Mouse (Mus musculus) liver, embryonic 14.5 days (tissue): ENCODE data around the gene Phf14. TPM values are rescaled to one million over a fixed set of nuclear protein-coding genes. Genes with fewer than 3 reads are reported as not detected.
"Not testable (repeated sequence)": the region's sequence is repeated elsewhere in the genome, so short reads cannot be mapped to it uniquely, and the experiment has no call there.

Experiments
- ATAC-seq: fragments of 200-750 bp; cut with Nextera tagmentation; 2 replicates; pipeline ENCODE4 v1.8.0; 2017; ENCODE audit warnings: moderate number of reproducible peaks, mild to moderate bottlenecking, moderate library complexity; ENCODE audit not compliant: insufficient read depth
- DNase-seq, 3 experiments: peaks; one replicate each; pipeline ENCODE4 v3.0.0-alpha.2; 2012 to 2013; ENCODE audit warnings: low read depth in 3 of 3, low spot score in 3 of 3
- H3K27ac ChIP-seq: fragments of 300-500 bp; sonication (generic); 2 replicates; pipeline ENCODE4 v1.5.1; 2014; ENCODE audit warnings: moderate library complexity, mild to moderate bottlenecking, control low read depth, inconsistent platforms
- H3K27me3 ChIP-seq: fragments of 300-500 bp; sonication (generic); 2 replicates; pipeline ENCODE4 v1.6.1; 2014; ENCODE audit warnings: mild to moderate bottlenecking, low read length, moderate library complexity; ENCODE audit not compliant: control insufficient read depth, insufficient read depth
- H3K36me3 ChIP-seq: fragments of 300-500 bp; sonication (generic); replicated peaks from 2 replicates; pipeline ENCODE4 v1.6.1; 2014; ENCODE audit warnings: low read depth; ENCODE audit not compliant: control insufficient read depth, insufficient read depth
- H3K4me1 ChIP-seq, 2 experiments: fragments of 200-500 bp in 1 of 2; fragments of 300-500 bp in 1 of 2; sonication (generic) in 1 of 2; replicated peaks; 2 replicates each; pipeline ENCODE4 v1.6.1; 2012 to 2014; ENCODE audit warnings: antibody characterized with exemption in 1 of 2, inconsistent platforms in 1 of 2, low read length in 1 of 2; ENCODE audit not compliant: control insufficient read depth in 2 of 2, insufficient read depth in 2 of 2
- H3K4me2 ChIP-seq: fragments of 300-500 bp; sonication (generic); 2 replicates; pipeline ENCODE4 v1.6.1; 2014; ENCODE audit warnings: low read depth, mild to moderate bottlenecking, control low read depth, moderate library complexity
- H3K4me3 ChIP-seq, 2 experiments: fragments of 200-500 bp in 1 of 2; fragments of 300-500 bp in 1 of 2; sonication (generic) in 1 of 2; 2 replicates each; pipeline ENCODE4 v1.5.1; 2012 to 2014; ENCODE audit warnings: low read depth in 2 of 2, low read length in 2 of 2, mild to moderate bottlenecking in 2 of 2, control low read depth in 1 of 2, inconsistent platforms in 1 of 2, moderate library complexity in 1 of 2; ENCODE audit not compliant: insufficient read depth in 1 of 2
- H3K9ac ChIP-seq: fragments of 300-500 bp; sonication (generic); replicated peaks from 2 replicates; pipeline ENCODE4 v1.6.1; 2014; ENCODE audit warnings: mild to moderate bottlenecking, control low read depth, moderate library complexity
- H3K9me3 ChIP-seq: fragments of 300-500 bp; sonication (generic); 2 replicates; pipeline ENCODE4 v1.6.1; 2016; ENCODE audit warnings: low read length, mixed read lengths; ENCODE audit not compliant: control insufficient read depth
- CTCF ChIP-seq: IDR thresholded peaks from 2 replicates; pipeline ENCODE4 v1.5.1; 2016; ENCODE audit warnings: antibody characterized with exemption, low read depth, control low read depth
- EP300 ChIP-seq: IDR thresholded peaks from 2 replicates; pipeline ENCODE4 v1.6.1; 2016; ENCODE audit warnings: antibody characterized with exemption, low read depth
- WGBS: fragments of 180-500 bp; shearing (Covaris S2); extraction: QIAGEN DNeasy Blood & Tissue Kit; methylation state at CpG from one replicate; pipeline ENCODE4 v1.1.7; 2014; ENCODE audit not compliant: insufficient replicate concordance; 5-methylcytosine and 5-hydroxymethylcytosine counted together
- polyA plus RNA-seq, 2 experiments: library from polyadenylated mRNA; depleted of rRNA in 1 of 2; stranded (reverse) in 1 of 2; unstranded in 1 of 2; fragments of >200 nt; fragmentation: Nextera tagmentation in 1 of 2; extraction: Ambion mirVana in 1 of 2; gene quantifications; 2 replicates each; pipeline versions ENCODE4 v1.2.1 to v1.2.3; 2012 to 2014

The Phf14 gene
- polyA plus RNA-seq, 2 experiments = 9.3 to 19.5 TPM

DNA sequence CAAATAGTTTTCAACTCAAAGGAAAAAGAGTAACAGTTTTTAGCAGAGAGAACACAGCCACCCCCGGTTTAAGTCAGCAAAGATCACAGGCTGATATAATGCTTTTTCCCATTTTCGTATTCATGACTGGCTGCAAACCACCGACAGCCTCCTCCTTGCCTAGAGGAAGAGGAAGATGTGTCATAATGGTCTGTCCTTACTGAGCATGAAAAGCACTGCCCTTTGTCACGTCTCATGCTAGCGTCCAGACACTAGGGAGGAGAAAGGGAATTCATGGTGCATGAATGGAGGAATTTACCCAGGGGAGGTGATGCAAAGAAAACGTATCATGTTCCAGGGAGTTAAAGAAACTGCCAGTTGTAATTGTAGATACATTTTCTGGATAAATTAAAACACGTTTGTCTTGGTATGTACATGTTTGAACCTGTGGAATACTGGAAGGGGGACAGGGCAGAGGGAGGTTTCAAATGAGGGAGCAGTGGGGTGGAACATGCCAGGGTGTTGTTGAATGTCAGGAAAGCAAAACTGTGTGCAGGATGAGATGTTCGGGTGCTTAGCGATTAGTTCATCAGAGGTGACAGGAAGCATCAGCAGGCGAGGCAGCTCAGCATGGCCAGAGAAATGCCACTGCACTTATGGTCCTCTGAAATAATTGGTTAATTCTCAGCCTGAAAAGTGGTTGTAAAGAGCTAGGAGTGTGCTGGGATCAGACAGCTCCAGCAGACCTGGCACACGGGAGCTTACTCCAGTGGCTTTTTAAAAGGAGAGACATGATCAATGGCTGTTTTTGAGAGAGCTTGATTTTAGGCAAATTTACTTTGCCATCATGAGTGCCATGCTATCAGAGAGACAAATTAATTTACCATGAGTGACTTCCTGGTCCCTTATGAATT, 209.6 kb downstream of the Phf14 start:
- no peak overlapping the region for H3K4me2 ChIP-seq

DNA sequence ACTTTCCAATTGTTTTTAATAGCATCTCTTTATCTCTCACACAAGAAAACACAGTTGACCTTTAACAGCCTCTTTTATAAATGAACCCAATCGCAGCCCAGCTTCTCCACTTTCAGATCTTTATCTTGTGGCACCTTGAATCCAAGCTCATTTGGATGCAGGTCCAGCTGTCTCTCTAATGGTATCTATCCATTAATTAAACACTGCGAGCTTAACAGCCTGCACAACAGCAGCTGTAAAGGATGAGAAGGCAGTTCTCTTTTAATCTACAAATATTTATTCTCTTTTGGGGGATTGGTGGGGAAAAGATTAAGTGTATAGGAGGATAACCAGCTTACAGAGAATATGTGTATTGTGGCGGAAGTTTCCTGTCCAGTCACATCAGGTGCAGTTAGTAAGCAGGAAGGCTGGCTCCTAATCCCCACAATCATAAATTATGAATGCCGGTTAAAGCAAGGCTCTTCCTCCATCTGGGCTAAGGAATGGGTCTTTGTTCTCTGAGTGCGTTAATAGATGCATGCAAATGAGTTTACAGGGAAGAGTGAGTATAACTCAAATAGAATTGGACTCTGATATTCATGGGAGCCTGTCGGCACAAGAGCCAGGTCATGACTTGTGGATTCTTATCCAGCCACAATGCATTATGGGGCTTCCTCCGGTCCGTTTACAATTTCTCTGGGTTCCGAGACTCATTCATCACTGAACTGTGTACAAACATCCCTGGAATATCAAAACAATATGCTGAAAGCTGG, 210.4 kb downstream of the Phf14 start:
- 53% methylated on average over 9 of the region's 9 CpGs for WGBS
- H3K4me2 ChIP-seq = no peak overlapping the region
- no peaks in the 10 kb centered on the region for H3K9me3 ChIP-seq
- H3K9ac ChIP-seq = no peak overlapping the region
- no peak overlapping the region for H3K4me3 ChIP-seq
- peaks cover 0 to 2% of the 10 kb centered on the region in 2 experiments; a peak in 1 of 4 replicates for H3K4me1 ChIP-seq
- ATAC-seq (no peak), DNase-seq (no peak)
- no peak for TF ChIP-seq EP300
- no peak overlapping the region for H3K27ac ChIP-seq
- no peaks in the 10 kb centered on the region for H3K36me3 ChIP-seq
- H3K27me3 ChIP-seq = no peaks in the 10 kb centered on the region

More for the DNA sequence above, 209.6 kb downstream of the Phf14 start:
- Histone ChIP-seq H3K27ac (no peak overlapping the region), H3K4me3 (no peak overlapping the region), H3K27me3 (no peaks in the 10 kb centered on the region), H3K9ac (no peak overlapping the region), H3K4me1 (peaks cover 0 to 2% of the 10 kb centered on the region in 2 experiments; a peak in 1 of 4 replicates), H3K9me3 (no peaks in the 10 kb centered on the region), H3K36me3 (no peaks in the 10 kb centered on the region)
- DNase-seq = no peak
- no peak for ATAC-seq
- TF ChIP-seq CTCF = no peak
- TF ChIP-seq EP300 = no peak
- 26% methylated on average over 11 of the region's 11 CpGs for WGBS

DNA sequence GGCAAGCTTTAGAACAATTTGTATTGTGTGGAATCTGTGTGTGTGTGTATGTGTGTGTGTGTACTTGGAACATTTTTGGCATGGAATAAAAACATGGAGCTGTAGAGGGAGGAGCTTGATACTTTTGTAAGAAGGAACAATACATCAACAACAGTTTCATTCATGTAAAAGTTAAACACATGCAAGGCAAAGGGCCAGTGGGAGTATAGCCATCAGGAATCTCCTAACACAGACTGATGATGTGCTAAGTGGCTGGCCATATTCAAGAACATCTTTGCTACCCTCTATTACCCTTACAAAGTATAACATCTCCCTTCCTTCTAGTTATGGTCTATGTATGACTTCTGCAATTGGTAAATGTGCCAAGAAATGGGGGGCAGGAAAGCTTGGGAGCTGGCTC, 215.2 kb downstream of the Phf14 start:
- ATAC-seq (no peak), DNase-seq (no peak)
- no peak overlapping the region for H3K27ac ChIP-seq
- TF ChIP-seq CTCF = no peak
- TF ChIP-seq EP300 = no peak
- no peak overlapping the region for H3K9ac ChIP-seq
- H3K4me3 ChIP-seq = no peak overlapping the region
- no peaks in the 10 kb centered on the region for H3K9me3 ChIP-seq
- peaks cover 0 to 2% of the 10 kb centered on the region in 2 experiments; a peak in 1 of 4 replicates for H3K4me1 ChIP-seq
- no peaks in the 10 kb centered on the region for H3K36me3 ChIP-seq
- H3K27me3 ChIP-seq = no peaks in the 10 kb centered on the region
- no peak overlapping the region for H3K4me2 ChIP-seq

DNA sequence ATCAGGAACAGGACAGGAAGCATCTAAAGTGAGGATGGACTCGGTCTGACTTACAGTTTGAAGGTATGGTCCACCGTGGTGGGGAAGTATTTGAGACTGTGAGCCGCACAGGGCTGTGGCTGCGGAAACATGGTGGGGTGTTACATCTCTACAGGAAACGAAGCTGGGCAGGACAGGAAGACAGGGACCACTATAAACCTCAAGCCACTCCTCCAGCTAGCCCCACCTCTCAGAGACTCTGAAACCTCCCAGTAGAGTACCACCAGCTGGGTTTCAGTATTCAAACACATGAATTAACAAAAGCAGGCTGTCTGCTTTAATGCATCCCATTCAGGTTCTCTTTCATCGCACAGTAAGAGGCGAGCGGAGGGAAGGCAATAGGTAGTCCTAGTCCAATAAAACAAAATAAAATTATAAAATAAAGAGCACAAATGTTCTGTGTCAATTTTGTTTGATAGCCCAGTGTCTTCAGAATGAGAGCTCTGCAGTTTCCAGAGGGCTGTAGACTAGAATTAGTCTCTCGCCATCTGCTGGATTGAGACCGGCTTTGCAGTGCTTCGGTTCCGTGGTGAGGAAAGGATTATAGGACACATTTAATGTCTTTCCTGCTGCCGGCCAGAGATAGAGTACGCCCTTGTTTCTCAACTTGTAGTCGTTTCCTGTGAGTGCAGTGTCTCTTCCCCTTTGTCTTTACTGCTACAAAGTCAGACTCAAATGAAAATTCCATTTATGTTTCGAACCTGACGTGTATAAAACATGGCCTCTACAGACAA, 217.6 kb downstream of the Phf14 start:
- no peak overlapping the region for H3K27ac ChIP-seq
- TF ChIP-seq EP300 (0 out of 2 replicates have a peak, but pooled peaks have one; percentile 7), CTCF (peak; percentile 65)
- no peaks in the 10 kb centered on the region for H3K36me3 ChIP-seq
- DNase-seq (peak; percentile 36 to 54 (median 45)), ATAC-seq (peak; percentile 84)
- 8% methylated on average over 17 of the region's 17 CpGs for WGBS
- H3K9ac ChIP-seq = no peak overlapping the region
- H3K27me3 ChIP-seq = no peaks in the 10 kb centered on the region
- H3K9me3 ChIP-seq = no peaks in the 10 kb centered on the region
- peaks cover 0 to 2% of the 10 kb centered on the region in 2 experiments; a peak in 1 of 4 replicates for H3K4me1 ChIP-seq
- peak overlapping the region; percentile 16 to 40; a peak in 2 of 4 replicates for H3K4me3 ChIP-seq
- peak overlapping the region; percentile 33 for H3K4me2 ChIP-seq

DNA sequence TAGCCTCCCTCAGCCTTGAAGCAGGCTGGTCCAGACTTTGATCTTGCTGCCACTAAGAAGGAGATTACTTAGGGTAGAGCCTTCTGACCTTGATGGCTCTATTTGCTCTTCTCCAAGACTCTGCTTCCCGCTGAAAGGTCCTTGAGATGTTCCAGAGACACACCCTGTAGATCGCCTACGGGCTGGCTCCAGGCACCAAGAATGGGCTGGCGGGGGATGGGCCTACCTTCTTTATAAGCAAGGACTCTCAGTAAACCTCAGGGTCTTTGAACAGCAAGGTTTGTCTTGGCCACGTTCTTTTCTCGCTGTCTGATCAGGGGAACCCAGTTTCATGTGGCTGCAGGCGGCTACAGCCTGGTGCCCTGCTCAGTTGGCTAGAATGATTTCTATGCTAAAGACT, 219.0 kb downstream of the Phf14 start:
- H3K36me3 ChIP-seq, ATAC-seq, H3K9me3 ChIP-seq, H3K4me3 ChIP-seq, H3K9ac ChIP-seq, H3K27me3 ChIP-seq, H3K4me1 ChIP-seq, H3K4me2 ChIP-seq, DNase-seq, H3K27ac ChIP-seq: not testable (repeated sequence)
- 39% methylated on average over 7 of the region's 7 CpGs for WGBS
